Mouse (Mus musculus) kidney, adult 2 months (tissue): ENCODE results near the gene Sfi1. TPM values are rescaled to one million over a fixed set of nuclear protein-coding genes. Genes with fewer than 3 reads are reported as not detected.
"Not testable (repeated sequence)": the region's sequence is repeated elsewhere in the genome, so short reads cannot be mapped to it uniquely, and the experiment has no call there.

Experiments
- DNase-seq: peaks from one replicate; pipeline ENCODE4 v3.0.0; 2021
- H3K27ac ChIP-seq: fragments of 200-500 bp; 2 replicates; pipeline ENCODE4 v1.5.1; 2012; ENCODE audit warnings: low read depth, low read length, control low read depth, inconsistent platforms; ENCODE audit not compliant: insufficient read depth
- H3K27me3 ChIP-seq: fragments of 200-500 bp; replicated peaks from 2 replicates; pipeline ENCODE4 v1.6.1; 2012; ENCODE audit warnings: mild to moderate bottlenecking, moderate library complexity, low read length, inconsistent platforms; ENCODE audit not compliant: control insufficient read depth, insufficient read depth
- H3K36me3 ChIP-seq: fragments of 200-500 bp; 2 replicates; pipeline ENCODE4 v1.6.1; 2012; ENCODE audit warnings: mild to moderate bottlenecking, moderate library complexity, low read length, inconsistent platforms; ENCODE audit not compliant: control insufficient read depth, insufficient read depth
- H3K4me1 ChIP-seq: fragments of 200-500 bp; 2 replicates; pipeline ENCODE4 v1.6.1; 2011; ENCODE audit warnings: low read length; ENCODE audit not compliant: control insufficient read depth, insufficient read depth
- H3K4me3 ChIP-seq: fragments of 200-500 bp; 2 replicates; pipeline ENCODE4 v1.5.1; 2011; ENCODE audit warnings: mild to moderate bottlenecking, low read depth, low read length, control low read depth; ENCODE audit not compliant: insufficient read depth
- WGBS: fragments of 180-500 bp; shearing (Covaris S2); methylation state at CpG from one replicate; pipeline ENCODE4 v1.1.7; 2018; 5-methylcytosine and 5-hydroxymethylcytosine counted together
- polyA plus RNA-seq: library from polyadenylated mRNA; depleted of rRNA; stranded (reverse); fragments of >200 nt; gene quantifications from 2 replicates; pipeline ENCODE4 v1.2.3, GENCODE M21; 2012

Gene Sfi1
- polyA plus RNA-seq, 1 experiment = 17.3 TPM

DNA sequence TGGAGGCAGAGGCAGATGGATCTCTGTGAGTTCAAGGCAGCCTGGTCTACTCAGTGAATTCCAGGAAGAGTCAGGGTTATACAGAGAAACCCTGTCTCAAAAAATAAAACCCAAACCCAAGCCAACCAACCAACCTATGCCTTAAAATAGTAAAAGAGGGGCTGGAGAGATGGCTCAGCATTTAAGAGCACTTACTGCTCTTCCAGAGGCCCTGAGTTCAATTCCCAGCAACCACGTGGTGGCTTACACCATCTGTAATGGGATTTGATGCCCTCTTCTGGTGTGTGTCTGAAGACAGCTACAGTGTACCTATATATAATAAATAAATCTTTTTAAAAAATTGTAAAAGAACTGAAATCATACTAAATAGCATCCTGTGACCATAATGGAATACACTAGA, 21.3 kb downstream of the Sfi1 start:
- not testable (repeated sequence) for H3K4me3 ChIP-seq, H3K27me3 ChIP-seq, H3K4me1 ChIP-seq, H3K27ac ChIP-seq, H3K36me3 ChIP-seq
- 72% methylated on average over 1 of the region's 1 CpGs for WGBS
- peak; percentile 64 for DNase-seq

DNA sequence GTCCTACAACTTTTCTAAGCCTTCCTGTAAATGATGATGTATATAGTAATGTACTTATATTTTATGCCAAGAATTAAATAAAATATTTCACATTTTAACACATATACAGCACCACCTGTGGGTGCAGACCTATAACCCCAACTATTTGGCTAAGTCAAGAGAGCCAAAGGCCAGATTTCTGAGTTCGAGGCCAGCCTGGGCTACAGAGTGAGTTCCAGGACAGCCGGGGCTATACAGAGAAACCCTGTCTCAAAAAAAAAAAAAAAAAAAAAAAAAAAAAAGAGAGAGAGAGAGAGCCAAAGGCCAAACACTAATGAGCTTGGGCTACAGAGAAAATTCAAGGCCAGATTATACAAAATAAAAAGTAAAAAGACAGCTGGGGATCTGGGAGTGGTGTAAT, 24.2 kb downstream of the Sfi1 start:
- H3K4me3 ChIP-seq, H3K27ac ChIP-seq, H3K27me3 ChIP-seq, H3K36me3 ChIP-seq, H3K4me1 ChIP-seq: not testable (repeated sequence)
- WGBS = 67% methylated on average over 2 of the region's 2 CpGs
- DNase-seq = peak; percentile 48

DNA sequence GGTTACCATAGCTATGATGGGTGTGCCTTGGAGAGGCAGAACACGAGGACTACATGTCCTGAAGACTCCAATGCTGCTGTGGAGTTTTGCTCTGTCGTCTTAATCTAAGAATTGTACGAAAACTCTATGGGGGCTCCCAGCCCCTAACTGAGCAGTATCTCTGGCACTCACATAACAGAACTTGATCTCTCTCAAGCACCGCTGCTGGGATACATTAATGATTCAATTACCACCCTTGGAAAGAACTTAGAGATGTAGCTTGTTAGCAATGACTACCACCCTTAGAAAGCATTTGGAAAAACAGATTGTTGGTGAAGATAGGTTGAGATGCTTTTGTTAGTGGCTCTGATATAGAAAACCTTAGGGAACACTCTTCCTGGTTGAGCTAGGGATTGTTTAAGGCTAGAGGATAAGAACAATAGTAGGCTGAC, 25.7 kb downstream of the Sfi1 start:
- H3K4me3 ChIP-seq, H3K4me1 ChIP-seq, H3K27ac ChIP-seq, H3K36me3 ChIP-seq, H3K27me3 ChIP-seq: not testable (repeated sequence)
- peak; percentile 74 for DNase-seq
- 74% methylated on average over 4 of the region's 4 CpGs for WGBS

DNA sequence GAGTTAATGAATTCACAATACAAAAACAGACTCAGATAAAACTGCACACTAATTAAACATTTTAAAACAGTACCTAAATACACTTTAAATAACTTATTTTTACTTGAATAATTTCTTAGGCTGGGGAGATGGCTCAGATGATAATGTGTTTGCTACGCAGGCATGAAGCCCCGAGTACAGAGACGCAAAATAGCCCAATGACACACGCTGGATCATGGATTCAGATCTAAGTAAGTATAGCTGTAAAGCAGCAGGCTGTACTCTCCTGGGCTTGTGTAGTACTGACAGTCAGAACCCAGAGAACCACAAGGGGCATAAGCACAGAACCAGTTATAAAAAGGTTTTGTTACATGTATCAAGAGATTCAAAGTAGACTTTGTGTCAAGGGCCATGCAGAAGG, 26.1 kb downstream of the Sfi1 start:
- H3K4me1 ChIP-seq, H3K27me3 ChIP-seq, H3K4me3 ChIP-seq, H3K36me3 ChIP-seq, H3K27ac ChIP-seq: not testable (repeated sequence)
- DNase-seq = peak; percentile 25
- 90% methylated on average over 4 of the region's 4 CpGs for WGBS

DNA sequence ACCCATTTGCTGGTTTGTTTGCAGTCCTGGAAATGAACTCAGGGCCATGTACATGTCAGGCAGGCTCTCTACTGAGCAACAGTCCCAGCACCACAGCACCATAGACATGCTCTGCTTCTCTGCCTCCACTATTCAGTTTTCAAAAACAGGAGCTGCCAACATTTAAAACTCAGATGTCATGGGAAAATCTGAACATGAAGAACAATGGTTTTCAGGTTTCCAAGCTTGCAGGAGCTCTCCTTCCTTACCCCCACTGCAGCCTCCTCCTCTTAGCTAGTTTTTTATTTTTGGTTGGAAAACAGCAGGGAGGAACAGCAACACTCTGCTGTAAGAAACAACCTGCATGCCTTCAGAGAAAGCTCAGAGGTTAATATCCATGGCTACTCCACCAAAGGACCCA, 26.9 kb downstream of the Sfi1 start:
- DNase-seq = peak; percentile 54
- not testable (repeated sequence) for H3K36me3 ChIP-seq, H3K4me3 ChIP-seq, H3K4me1 ChIP-seq, H3K27ac ChIP-seq, H3K27me3 ChIP-seq

DNA sequence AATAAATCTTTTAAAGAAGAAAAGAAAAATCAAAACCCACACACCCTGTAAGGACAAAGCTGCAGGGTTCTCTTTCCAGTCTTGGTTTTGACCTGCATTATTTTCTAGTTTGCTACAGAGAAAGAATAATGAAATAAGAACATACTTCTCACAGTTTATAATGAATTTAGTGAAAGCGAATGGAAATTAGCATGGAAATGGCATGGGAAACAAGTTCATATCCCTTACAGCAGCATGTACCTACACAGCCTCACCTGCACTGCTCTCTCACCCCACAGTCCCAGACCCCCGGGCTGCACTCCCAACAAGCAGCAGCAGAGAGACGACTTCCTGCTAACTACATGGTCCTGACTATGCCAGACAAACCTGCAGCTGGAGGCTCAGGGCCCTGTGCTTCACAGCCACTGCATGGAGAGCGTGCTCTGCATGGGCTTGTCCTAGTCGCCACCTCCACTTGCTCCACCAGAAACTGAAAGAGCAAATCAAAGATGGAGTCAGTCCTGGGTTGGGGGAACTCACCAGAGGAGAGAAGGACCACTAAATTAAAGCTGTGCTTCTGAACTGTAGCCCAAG, 28.0 kb downstream of the Sfi1 start:
- 81% methylated on average over 3 of the region's 5 CpGs for WGBS
- H3K27ac ChIP-seq, H3K27me3 ChIP-seq, H3K4me3 ChIP-seq, H3K36me3 ChIP-seq, H3K4me1 ChIP-seq: not testable (repeated sequence)
- peak; percentile 17 for DNase-seq

DNA sequence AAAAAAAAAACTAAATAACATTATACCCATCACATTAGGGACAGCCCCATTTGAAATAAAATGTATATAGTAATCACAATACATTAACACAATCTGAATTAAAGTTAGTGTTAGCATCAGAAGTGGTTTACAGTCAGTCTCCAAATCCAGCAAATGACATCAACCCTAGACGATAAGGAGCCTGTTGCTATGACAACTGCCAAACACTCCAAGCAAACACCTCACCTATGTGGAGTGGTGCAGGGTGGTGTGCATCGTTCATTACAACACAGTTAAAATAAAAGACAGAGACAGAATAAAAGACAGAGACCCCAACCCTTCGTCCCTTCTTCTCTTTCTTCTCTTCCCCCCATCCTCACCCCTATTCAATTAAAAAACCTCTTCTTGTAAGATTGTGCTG, 29.6 kb downstream of the Sfi1 start:
- not testable (repeated sequence) for H3K36me3 ChIP-seq, H3K4me3 ChIP-seq, H3K27ac ChIP-seq, H3K27me3 ChIP-seq, DNase-seq, H3K4me1 ChIP-seq
- 71% methylated on average over 3 of the region's 3 CpGs for WGBS

DNA sequence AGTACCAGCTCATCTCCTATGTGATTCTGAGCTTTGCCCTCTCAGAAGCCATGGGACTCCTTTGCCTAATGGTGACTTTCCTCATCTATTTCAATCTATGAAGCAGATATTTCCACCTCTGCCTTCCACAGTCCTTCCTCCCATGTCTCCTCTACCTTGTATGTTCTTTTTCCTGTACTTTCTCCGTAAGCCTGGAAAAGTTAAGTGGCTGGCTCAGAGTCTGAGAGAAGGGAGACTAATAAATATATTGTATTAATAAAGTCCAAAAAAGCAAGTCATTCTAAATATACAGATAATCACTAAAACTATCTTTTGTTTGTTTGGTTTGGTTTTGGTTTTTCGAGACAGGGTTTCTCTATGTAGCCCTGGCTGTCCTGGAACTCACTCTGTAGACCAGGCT, 30.1 kb downstream of the Sfi1 start:
- H3K4me1 ChIP-seq, H3K4me3 ChIP-seq, H3K36me3 ChIP-seq, H3K27ac ChIP-seq, H3K27me3 ChIP-seq: not testable (repeated sequence)
- 88% methylated on average over 2 of the region's 2 CpGs for WGBS
- DNase-seq = peak; percentile 73

DNA sequence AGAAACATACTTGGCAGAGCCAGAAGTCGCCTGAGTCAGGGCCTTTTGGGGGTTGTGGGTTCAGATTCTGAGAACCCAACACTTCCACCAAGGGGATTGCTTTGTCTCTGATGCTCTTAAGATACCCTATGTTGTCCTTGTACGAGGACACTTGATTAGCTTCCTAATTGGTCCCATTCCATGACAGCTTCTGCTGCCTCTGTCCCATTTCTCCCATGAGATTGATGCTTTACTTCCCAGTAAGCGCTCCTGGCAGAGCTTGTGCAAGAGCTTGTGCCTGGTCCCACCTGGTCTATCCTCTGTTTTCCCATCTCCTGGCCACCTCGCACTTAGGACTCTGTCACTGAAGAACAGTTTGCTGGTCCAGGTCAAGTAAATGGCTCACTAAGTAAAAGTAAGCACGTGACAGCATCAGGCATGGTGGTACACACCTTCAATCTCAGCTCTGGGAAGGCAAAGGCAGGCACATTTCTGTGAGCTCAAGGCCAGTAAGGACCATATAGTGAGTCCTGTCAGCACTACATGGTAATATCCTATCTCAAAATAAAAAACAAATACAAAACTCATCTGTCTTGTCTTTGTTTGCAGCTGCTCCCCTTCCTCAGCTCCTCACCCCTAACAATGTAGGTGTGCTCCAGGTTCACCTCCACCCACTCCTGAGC, 30.9 kb downstream of the Sfi1 start:
- not testable (repeated sequence) for H3K36me3 ChIP-seq, H3K4me1 ChIP-seq, H3K4me3 ChIP-seq, H3K27ac ChIP-seq, H3K27me3 ChIP-seq
- DNase-seq = peak; percentile 93
- WGBS = 67% methylated on average over 5 of the region's 5 CpGs

DNA sequence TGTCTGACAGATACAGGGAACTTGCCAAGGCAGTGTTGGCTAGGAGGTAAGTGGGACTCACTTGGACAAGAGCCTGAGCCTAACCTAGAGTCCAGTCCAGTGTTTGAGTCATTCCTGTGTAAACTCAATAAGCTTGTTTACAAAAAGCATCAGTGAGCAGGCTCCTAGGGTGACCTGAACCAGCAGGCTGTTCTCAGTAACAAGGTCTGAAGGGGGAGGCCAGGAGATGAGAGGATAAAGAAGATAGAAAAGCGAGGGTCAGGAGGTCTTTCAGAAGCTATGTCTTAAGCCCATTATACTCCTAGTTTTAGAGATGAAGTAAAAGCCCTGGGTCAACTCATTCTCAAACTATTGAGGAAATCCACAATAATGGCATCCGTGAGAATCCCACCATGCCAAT, 31.9 kb downstream of the Sfi1 start:
- not testable (repeated sequence) for H3K27ac ChIP-seq, H3K27me3 ChIP-seq, H3K4me1 ChIP-seq, H3K36me3 ChIP-seq, H3K4me3 ChIP-seq
- WGBS = 57% methylated on average over 1 of the region's 2 CpGs
- peak; percentile 85 for DNase-seq

DNA sequence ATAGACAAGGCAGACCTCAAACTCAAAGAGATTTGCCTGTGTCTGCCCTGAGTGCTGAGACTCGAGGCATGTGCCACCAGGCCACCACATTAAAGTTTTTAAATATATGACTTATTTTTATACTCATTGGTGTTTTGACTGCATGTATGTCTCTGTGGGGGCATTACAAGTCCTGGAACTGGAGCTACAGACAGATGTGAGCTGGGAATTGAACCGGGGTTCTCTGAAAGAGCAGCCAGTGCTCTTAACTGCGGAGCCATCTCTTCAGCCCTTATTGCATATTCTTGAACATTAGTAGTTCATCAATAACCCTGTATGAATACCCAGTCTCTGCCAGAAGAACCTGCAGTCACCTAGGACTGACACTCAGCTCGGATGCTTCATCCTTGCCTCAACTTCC, 34.5 kb downstream of the Sfi1 start:
- not testable (repeated sequence) for H3K27me3 ChIP-seq, H3K4me3 ChIP-seq, H3K27ac ChIP-seq, H3K4me1 ChIP-seq, H3K36me3 ChIP-seq, DNase-seq
- WGBS = 93% methylated on average over 4 of the region's 4 CpGs

DNA sequence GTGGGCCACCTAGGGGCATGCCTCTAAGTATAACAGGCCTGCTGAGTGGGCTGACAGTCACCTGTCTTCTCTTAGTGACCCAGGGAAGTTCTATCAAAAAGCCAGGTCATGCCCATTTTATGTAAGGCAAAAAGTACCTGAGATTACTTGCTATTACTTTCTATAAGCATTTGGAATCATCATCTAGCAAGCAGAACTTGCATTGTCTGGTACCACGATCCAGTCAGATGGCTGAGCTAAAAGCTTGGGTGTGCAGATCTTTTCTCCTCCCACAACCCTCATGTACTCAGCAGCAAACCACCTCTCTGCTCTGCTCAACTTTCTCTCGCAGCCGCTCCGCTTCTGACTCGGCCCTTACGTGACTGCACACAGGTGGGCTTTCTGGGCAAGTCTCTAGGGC, 35.3 kb downstream of the Sfi1 start:
- not testable (repeated sequence) for H3K4me3 ChIP-seq, H3K27me3 ChIP-seq, H3K36me3 ChIP-seq, H3K4me1 ChIP-seq, H3K27ac ChIP-seq
- peak; percentile 49 for DNase-seq
- 96% methylated on average over 6 of the region's 6 CpGs for WGBS
